Mouse (Mus musculus) stomach, embryonic 16.5 days (tissue): ENCODE measurements around the gene Olfr1490. TPM values are rescaled to one million over a fixed set of nuclear protein-coding genes. Genes with fewer than 3 reads are reported as not detected.
"Not testable (repeated sequence)": the region's sequence is repeated elsewhere in the genome, so short reads cannot be mapped to it uniquely, and the experiment has no call there.

Experiments
- ATAC-seq: fragments of 200-750 bp; cut with Nextera tagmentation; 2 replicates; pipeline ENCODE4 v1.8.0; 2017; ENCODE audit warnings: moderate number of reproducible peaks, moderate TSS enrichment; ENCODE audit not compliant: insufficient read depth, low FRiP score
- H3K27ac ChIP-seq: fragments of 300-500 bp; sonication (generic); 2 replicates; pipeline ENCODE4 v1.5.1; 2014; ENCODE audit warnings: low read length
- H3K27me3 ChIP-seq: fragments of 300-500 bp; sonication (generic); 2 replicates; pipeline ENCODE4 v1.6.1; 2014; ENCODE audit warnings: low read length, control low read depth, mixed read lengths; ENCODE audit not compliant: control insufficient read depth, insufficient read depth
- H3K36me3 ChIP-seq: fragments of 300-500 bp; sonication (generic); 2 replicates; pipeline ENCODE4 v1.6.1; 2014; ENCODE audit warnings: low read length; ENCODE audit not compliant: control insufficient read depth, insufficient read depth
- H3K4me1 ChIP-seq: fragments of 300-500 bp; sonication (generic); 2 replicates; pipeline ENCODE4 v1.6.1; 2014; ENCODE audit warnings: low read length, control low read depth, mixed read lengths; ENCODE audit not compliant: control insufficient read depth, insufficient read depth
- H3K4me2 ChIP-seq: fragments of 300-500 bp; sonication (generic); 2 replicates; pipeline ENCODE4 v1.6.1; 2014; ENCODE audit warnings: low read depth, low read length, mixed read lengths
- H3K4me3 ChIP-seq: fragments of 300-500 bp; sonication (generic); replicated peaks from 2 replicates; pipeline ENCODE4 v1.5.1; 2014; ENCODE audit warnings: mild to moderate bottlenecking, low read length
- H3K9ac ChIP-seq: fragments of 300-500 bp; sonication (generic); 2 replicates; pipeline ENCODE4 v1.6.1; 2014; ENCODE audit warnings: low read length
- H3K9me3 ChIP-seq: fragments of 300-500 bp; sonication (generic); replicated peaks from 2 replicates; pipeline ENCODE4 v1.6.1; 2016; ENCODE audit warnings: low read length, control low read depth; ENCODE audit not compliant: control insufficient read depth
- WGBS: fragments of 180-500 bp; shearing (Covaris S2); extraction: QIAGEN DNeasy Blood & Tissue Kit; methylation state at CpG from one replicate; pipeline ENCODE4 v1.1.7; 2014; 5-methylcytosine and 5-hydroxymethylcytosine counted together
- microRNA-seq: library from miRNA; unstranded; fragments of <30 nt; microRNA quantifications from one replicate; pipeline ENCODE4, GENCODE M21; 2016
- polyA plus RNA-seq: library from polyadenylated mRNA; unstranded; fragments of >200 nt; fragmentation: Nextera tagmentation; extraction: Ambion mirVana; gene quantifications from 2 replicates; pipeline ENCODE4 v1.2.1, GENCODE M21; 2015

The Olfr1490 gene
- polyA plus RNA-seq: not detected in 2 replicates

DNA sequence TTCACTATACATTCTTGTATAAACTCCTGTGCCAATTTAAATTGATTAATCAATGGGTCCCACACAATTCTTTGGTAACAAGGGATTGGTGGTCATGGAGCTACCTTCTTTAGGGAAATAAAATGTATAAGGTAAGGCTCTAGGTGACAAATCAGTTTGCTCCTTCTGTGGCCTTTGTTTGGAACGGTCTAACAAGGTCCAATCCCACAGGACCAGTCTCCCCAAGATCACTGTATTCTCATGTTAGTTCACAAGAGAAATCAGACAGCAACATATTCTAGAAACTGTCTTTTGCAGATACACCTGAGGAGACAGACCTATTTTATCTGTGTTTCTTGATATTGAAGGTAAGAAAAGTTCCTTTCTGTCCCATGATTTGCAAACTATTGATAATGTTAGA, at the start of gene Olfr1490:
Gene Olfr1490, plus strand, starts transcription at position 301 of the 400 bp plus-strand sequence.
- Histone ChIP-seq H3K27me3 (no peaks in the 10 kb centered on the region), H3K9me3 (no peaks in the 10 kb centered on the region), H3K27ac (no peak within 1 kb of the TSS), H3K36me3 (no peaks in the 10 kb centered on the region), H3K9ac (no peak within 1 kb of the TSS), H3K4me1 (no peaks in the 10 kb centered on the region), H3K4me2 (no peak within 1 kb of the TSS), H3K4me3 (no peak within 1 kb of the TSS)
- ATAC-seq: no peak
- 53% methylated on average over 1 of the region's 1 CpGs for WGBS

DNA sequence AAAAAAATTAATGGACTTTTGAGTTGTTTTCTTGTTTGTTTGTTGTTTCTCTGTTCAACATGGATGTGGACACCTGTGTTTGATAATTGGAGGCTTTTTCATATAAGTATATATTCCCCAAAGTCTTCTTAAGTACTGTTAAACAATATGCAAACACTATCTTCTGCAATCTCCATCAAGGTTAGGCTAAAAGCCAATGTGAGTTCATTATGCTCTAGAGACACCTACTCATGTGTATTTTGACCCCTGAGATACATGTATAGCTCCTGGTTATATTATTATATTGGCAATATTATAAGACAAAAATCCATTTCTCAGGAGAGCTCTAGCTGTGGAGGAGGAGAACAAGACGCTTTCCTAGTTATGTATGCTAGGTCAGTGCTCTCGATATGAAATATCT, 33.8 kb upstream of the Olfr1490 start, which contains the start of gene Olfr1487:
Gene Olfr1487, plus strand, starts transcription at position 301 of the 400 bp plus-strand sequence.
- whole genome bisulfite sequencing: 92% methylated on average over 2 of the region's 2 CpGs
- ATAC-seq, H3K9me3 ChIP-seq, H3K27ac ChIP-seq, H3K36me3 ChIP-seq, H3K9ac ChIP-seq, H3K4me3 ChIP-seq, H3K4me2 ChIP-seq, H3K4me1 ChIP-seq, H3K27me3 ChIP-seq: not testable (repeated sequence)

DNA sequence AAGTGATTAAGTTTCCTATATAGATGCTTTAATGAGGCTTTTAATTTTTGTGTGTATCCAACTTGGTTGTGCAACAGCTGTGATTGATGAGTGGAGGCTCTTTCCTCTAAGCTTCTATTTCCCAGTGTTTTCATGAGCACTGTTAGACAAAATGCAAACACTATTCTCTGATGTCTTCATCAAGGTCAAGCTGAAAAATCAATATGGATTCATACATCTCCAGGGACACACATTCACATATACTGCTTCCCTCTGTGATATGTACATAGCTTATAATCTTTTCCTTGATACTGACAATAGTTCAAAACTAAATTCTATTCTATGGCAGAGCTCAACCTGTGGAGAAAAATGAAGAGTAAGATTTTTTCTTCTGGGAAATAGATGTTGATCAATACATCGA, 19.6 kb upstream of the Olfr1490 start, which contains the start of gene Olfr1489:
Gene Olfr1489, plus strand, starts transcription at position 301 of the 400 bp plus-strand sequence.
- WGBS: 85% methylated on average over 1 of the region's 1 CpGs
- H3K36me3 ChIP-seq: no peaks in the 10 kb centered on the region
- ATAC-seq: no peak

DNA sequence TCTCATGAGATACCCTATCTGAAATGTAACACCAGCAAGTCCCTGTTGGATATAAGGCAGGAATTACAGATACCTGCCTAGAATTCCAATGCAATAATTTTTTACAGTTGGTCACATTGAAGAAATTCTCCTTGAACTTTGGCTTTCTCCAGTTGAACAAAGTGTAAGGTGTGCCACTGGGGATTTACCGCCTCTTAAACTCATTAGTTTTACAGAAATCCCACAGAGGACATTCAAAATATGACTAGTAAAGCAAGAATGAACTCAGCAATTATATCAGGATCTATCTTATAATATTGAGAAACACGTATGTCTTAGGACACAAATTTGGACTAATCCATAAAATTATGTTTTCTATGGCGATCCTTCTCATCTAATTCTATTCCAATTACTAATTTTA, 46.1 kb downstream of the Olfr1490 start, which contains the start of gene Olfr1491:
Gene Olfr1491, plus strand, starts transcription at position 301 of the 400 bp plus-strand sequence.
- Histone ChIP-seq H3K27ac (no peak within 1 kb of the TSS), H3K4me3 (no peak within 1 kb of the TSS), H3K9me3 (no peaks in the 10 kb centered on the region), H3K4me2 (no peak within 1 kb of the TSS), H3K27me3 (no peaks in the 10 kb centered on the region), H3K4me1 (no peaks in the 10 kb centered on the region), H3K9ac (no peak within 1 kb of the TSS), H3K36me3 (no peaks in the 10 kb centered on the region)
- WGBS: 72% methylated on average over 3 of the region's 3 CpGs
- ATAC-seq: no peak

More for the DNA sequence above, 19.6 kb upstream of the Olfr1490 start, which contains the start of gene Olfr1489:
- Histone ChIP-seq H3K4me1 (no peaks in the 10 kb centered on the region), H3K27ac (no peak within 1 kb of the TSS), H3K4me3 (no peak within 1 kb of the TSS), H3K4me2 (no peak within 1 kb of the TSS), H3K9me3 (0 out of 2 replicates have a peak, but pooled peaks cover under 1% of the 10 kb centered on the region), H3K9ac (no peak within 1 kb of the TSS), H3K27me3 (no peaks in the 10 kb centered on the region)

Small RNA genes within 50 kb of the gene (microRNA-seq; reads per million reads assigned to microRNA genes)
- not detected for gene Gm23931

Other genes starting within 250 kb of the Olfr1490 start
- gene Olfr1469, start 243.2 kb upstream of the Olfr1490 start, polyA plus RNA-seq: not detected in 2 replicates
- gene Olfr1471, start 207.7 kb upstream of the Olfr1490 start, polyA plus RNA-seq: not detected in 2 replicates
- gene Olfr1472, start 195.0 kb upstream of the Olfr1490 start, polyA plus RNA-seq: not detected in 2 replicates
- gene Olfr1474, start 181.5 kb upstream of the Olfr1490 start, polyA plus RNA-seq: not detected in 2 replicates
- not detected in 2 replicates for gene Olfr1475, start 170.9 kb upstream of the Olfr1490 start, polyA plus RNA-seq
- not detected in 2 replicates for gene Olfr1477, start 150.5 kb upstream of the Olfr1490 start, polyA plus RNA-seq
- gene Olfr1480, start 123.2 kb upstream of the Olfr1490 start, polyA plus RNA-seq: not detected in 2 replicates
- gene Olfr1484, start 67.6 kb upstream of the Olfr1490 start, polyA plus RNA-seq: not detected in 2 replicates
- not detected in 2 replicates for gene Olfr1487, start 33.7 kb upstream of the Olfr1490 start, polyA plus RNA-seq
- not detected in 2 replicates for gene Olfr1489, start 19.5 kb upstream of the Olfr1490 start, polyA plus RNA-seq
- gene Olfr1491, start 46.2 kb downstream of the Olfr1490 start, polyA plus RNA-seq: not detected in 2 replicates
- gene Olfr1493-ps1, start 72.2 kb downstream of the Olfr1490 start, polyA plus RNA-seq: not detected in 2 replicates
- gene Olfr1494, start 88.6 kb downstream of the Olfr1490 start, polyA plus RNA-seq: not detected in 2 replicates
- not detected in 2 replicates for gene Olfr1495, start 113.5 kb downstream of the Olfr1490 start, polyA plus RNA-seq
- gene Olfr1496, start 126.8 kb downstream of the Olfr1490 start, polyA plus RNA-seq: not detected in 2 replicates
- not detected in 2 replicates for gene Olfr1497, start 147.1 kb downstream of the Olfr1490 start, polyA plus RNA-seq
- not detected in 2 replicates for gene Olfr1499, start 168.4 kb downstream of the Olfr1490 start, polyA plus RNA-seq
- not detected in 2 replicates for gene Olfr1500, start 179.4 kb downstream of the Olfr1490 start, polyA plus RNA-seq
- not detected in 2 replicates for gene Olfr1501, start 199.6 kb downstream of the Olfr1490 start, polyA plus RNA-seq
- gene Olfr1502, start 210.7 kb downstream of the Olfr1490 start, polyA plus RNA-seq: not detected in 2 replicates
- gene Olfr1504, start 246.8 kb downstream of the Olfr1490 start, polyA plus RNA-seq: not detected in 2 replicates